Mouse (Mus musculus): ENCODE results near the gene Baz2a. TPM values are rescaled to one million over a fixed set of nuclear protein-coding genes. Genes with fewer than 3 reads are reported as not detected.
"Not testable (repeated sequence)": the region's sequence is repeated elsewhere in the genome, so short reads cannot be mapped to it uniquely, and the experiment has no call there.

The Baz2a gene
- polyA plus RNA-seq, 1 experiment from 2014 or later, result 14.7 TPM

DNA sequence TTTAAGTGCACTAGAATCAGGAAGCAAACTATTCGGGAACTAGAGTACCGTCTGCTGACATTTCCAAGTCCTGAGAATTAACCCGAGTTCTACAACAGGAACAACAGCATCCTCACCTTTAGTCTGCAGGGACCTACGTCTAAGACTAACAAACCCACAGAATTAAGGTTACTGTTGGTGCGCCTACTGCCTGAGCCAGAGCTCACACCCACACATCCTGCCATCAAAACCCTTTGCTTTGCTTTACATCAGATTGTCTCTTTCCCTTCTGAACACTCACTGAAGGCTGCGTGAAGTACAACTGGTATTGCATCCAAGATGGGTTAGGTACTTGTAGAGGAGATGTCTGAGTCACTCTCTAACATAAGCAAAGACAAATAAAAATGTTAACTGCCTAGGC lies 44.0 kb downstream of the Baz2a start:
- peaks cover 87% of the 10 kb centered on the region for H3K36me3 ChIP-seq (replicated peaks)
- no peak for DNase-seq (ENCODE audit: low spot score)
- no peak overlapping the region for H3K4me3 ChIP-seq
- no peaks in the 10 kb centered on the region for H3K4me1 ChIP-seq
- no peaks in the 10 kb centered on the region for H3K27me3 ChIP-seq (replicated peaks; ENCODE audit: low read depth, poor library complexity, severe bottlenecking)
- no peak overlapping the region for H3K27ac ChIP-seq (replicated peaks)
- 89% methylated on average over 6 of the region's 6 CpGs for WGBS
- H3K9me3 ChIP-seq, result no peaks in the 10 kb centered on the region

GRCm38 (mm10) chr10:128140236-128140952 lies 49.0 kb downstream of the Baz2a start:
- H3K4me3 ChIP-seq, result no peak overlapping the region
- WGBS, result 75% methylated on average over 12 of the region's 12 CpGs
- no peaks in the 10 kb centered on the region; the same call in none of the 2 replicates for H3K4me1 ChIP-seq
- no peaks in the 10 kb centered on the region for H3K27me3 ChIP-seq (replicated peaks; ENCODE audit: low read depth, poor library complexity, severe bottlenecking)
- peak; percentile 35 for DNase-seq (ENCODE audit: low spot score)
- no peaks in the 10 kb centered on the region for H3K9me3 ChIP-seq
- H3K36me3 ChIP-seq (replicated peaks), result peaks cover 87% of the 10 kb centered on the region
- H3K27ac ChIP-seq (replicated peaks), result no peak overlapping the region

DNA sequence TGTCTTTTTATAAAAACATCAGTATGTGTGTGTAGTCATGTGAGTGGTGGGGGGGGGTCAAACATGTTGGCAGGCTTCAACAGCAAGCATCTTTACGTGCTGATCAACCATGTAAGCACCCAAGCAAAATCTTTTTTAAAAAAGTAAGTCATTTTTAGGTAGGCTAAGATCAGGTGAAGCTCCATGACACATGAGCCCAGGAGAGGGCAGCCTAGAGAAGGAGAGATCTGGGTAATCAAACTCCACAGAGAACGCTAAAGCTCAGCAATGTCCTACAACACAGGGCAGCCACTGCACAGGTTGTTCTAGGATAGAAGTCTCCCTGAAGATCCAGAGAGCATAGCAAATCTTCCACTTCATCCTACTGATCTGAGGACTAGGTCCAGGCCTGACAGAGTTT lies 50.8 kb downstream of the Baz2a start:
- no peak overlapping the region for H3K27ac ChIP-seq (replicated peaks)
- DNase-seq (ENCODE audit: low spot score), result no peak
- WGBS, result 62% methylated on average over 2 of the region's 2 CpGs
- no peak overlapping the region for H3K4me3 ChIP-seq
- peaks cover 95% of the 10 kb centered on the region for H3K36me3 ChIP-seq (replicated peaks)
- H3K9me3 ChIP-seq, result no peaks in the 10 kb centered on the region
- no peaks in the 10 kb centered on the region; the same call in none of the 2 replicates for H3K4me1 ChIP-seq
- H3K27me3 ChIP-seq (replicated peaks; ENCODE audit: low read depth, poor library complexity, severe bottlenecking), result no peaks in the 10 kb centered on the region

DNA sequence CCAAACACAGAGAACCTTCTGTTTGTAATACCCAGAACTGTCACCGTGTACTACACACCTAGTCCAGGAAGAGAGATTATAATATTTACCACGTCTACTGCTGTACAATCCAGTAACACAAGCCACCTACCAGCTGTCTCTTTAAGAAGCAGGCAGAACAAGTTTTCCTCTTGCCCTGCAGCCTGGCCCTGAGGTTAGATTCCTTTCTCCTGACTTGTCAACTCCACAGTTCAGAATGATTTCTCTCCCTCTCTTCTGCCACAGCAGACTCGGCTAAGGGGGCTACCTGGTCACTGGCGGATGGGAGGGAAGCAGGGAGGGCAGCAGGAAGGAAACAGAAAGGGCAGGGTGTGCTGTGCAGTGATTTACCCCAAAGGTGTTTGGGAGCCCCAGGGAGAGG lies 52.3 kb downstream of the Baz2a start:
- Histone ChIP-seq H3K27ac (replicated peaks) (no peak overlapping the region), H3K4me1 (no peaks in the 10 kb centered on the region; the same call in none of the 2 replicates), H3K27me3 (replicated peaks; ENCODE audit: low read depth, poor library complexity, severe bottlenecking) (no peaks in the 10 kb centered on the region), H3K4me3 (no peak overlapping the region), H3K36me3 (replicated peaks) (peaks cover 92% of the 10 kb centered on the region), H3K9me3 (no peaks in the 10 kb centered on the region)
- 73% methylated on average over 4 of the region's 4 CpGs for WGBS
- DNase-seq (ENCODE audit: low spot score), result no peak

- no peak overlapping the region for H3K4me3 ChIP-seq
- H3K9me3 ChIP-seq, result no peaks in the 10 kb centered on the region
- H3K27ac ChIP-seq (replicated peaks), result no peak overlapping the region; the same call in 1 of the 2 replicates
- DNase-seq (ENCODE audit: low spot score), result no peak
- peaks cover 12% of the 10 kb centered on the region for H3K4me1 ChIP-seq
- no peaks in the 10 kb centered on the region for H3K27me3 ChIP-seq (replicated peaks; ENCODE audit: low read depth, poor library complexity, severe bottlenecking)
- peaks cover 83% of the 10 kb centered on the region for H3K36me3 ChIP-seq (replicated peaks)
- WGBS, result 63% methylated on average over 2 of the region's 2 CpGs
These were observed 53.6 kb downstream of the Baz2a start for GRCm38 (mm10) chr10:128144961-128145360.

- no peaks in the 10 kb centered on the region for H3K27me3 ChIP-seq (replicated peaks; ENCODE audit: low read depth, poor library complexity, severe bottlenecking)
- H3K4me3 ChIP-seq, result no peak overlapping the region
- no peaks in the 10 kb centered on the region for H3K9me3 ChIP-seq
- 91% methylated on average over 5 of the region's 5 CpGs for WGBS
- DNase-seq (ENCODE audit: low spot score), result no peak
- no peak overlapping the region; the same call in 1 of the 2 replicates for H3K27ac ChIP-seq (replicated peaks)
- H3K36me3 ChIP-seq (replicated peaks), result peaks cover 60% of the 10 kb centered on the region
- H3K4me1 ChIP-seq, result peaks cover 13% of the 10 kb centered on the region
These were observed 57.5 kb downstream of the Baz2a start for GRCm38 (mm10) chr10:128148789-128149365.

GRCm38 (mm10) chr10:128149592-128149991 lies 58.2 kb downstream of the Baz2a start:
- Histone ChIP-seq H3K9me3 (no peaks in the 10 kb centered on the region), H3K27ac (replicated peaks) (peak overlapping the region; percentile 58; the same call in 1 of the 2 replicates), H3K36me3 (replicated peaks) (peaks cover 53% of the 10 kb centered on the region), H3K4me1 (peaks cover 13% of the 10 kb centered on the region), H3K4me3 (peak overlapping the region; percentile 39), H3K27me3 (replicated peaks; ENCODE audit: low read depth, poor library complexity, severe bottlenecking) (no peaks in the 10 kb centered on the region)
- 2% methylated on average over 5 of the region's 5 CpGs for WGBS
- DNase-seq (ENCODE audit: low spot score), result peak; percentile 82

DNA sequence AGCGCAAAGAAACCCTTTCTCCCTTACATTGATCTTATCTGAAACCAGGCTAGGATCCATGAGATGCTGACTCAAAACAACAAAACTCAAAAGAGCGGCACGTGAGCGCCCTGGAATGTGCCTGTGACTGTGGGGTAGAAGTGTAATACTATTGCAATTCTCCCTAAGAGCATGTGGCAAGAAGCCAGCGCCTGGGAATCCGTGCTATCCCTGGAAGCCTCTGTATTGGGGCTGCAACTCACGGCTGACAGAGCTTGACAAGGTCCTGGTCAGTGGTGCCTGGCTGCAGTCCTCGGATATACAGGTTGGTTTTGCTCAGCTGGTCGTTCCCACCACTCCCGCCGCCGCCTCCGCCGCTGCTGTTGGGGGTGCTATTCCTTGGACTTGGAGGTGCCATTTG lies 59.6 kb downstream of the Baz2a start:
- Histone ChIP-seq H3K9me3 (no peaks in the 10 kb centered on the region), H3K4me1 (peaks cover 13% of the 10 kb centered on the region), H3K27ac (replicated peaks) (no peak overlapping the region), H3K36me3 (replicated peaks) (peaks cover 39% of the 10 kb centered on the region), H3K27me3 (replicated peaks; ENCODE audit: low read depth, poor library complexity, severe bottlenecking) (no peaks in the 10 kb centered on the region), H3K4me3 (no peak overlapping the region)
- 88% methylated on average over 14 of the region's 14 CpGs for WGBS
- DNase-seq (ENCODE audit: low spot score), result no peak

- WGBS, result 84% methylated on average over 3 of the region's 3 CpGs
- Histone ChIP-seq H3K4me1 (peaks cover 11% of the 10 kb centered on the region), H3K27ac (replicated peaks) (no peak overlapping the region), H3K4me3 (no peak overlapping the region), H3K9me3 (no peaks in the 10 kb centered on the region), H3K27me3 (replicated peaks; ENCODE audit: low read depth, poor library complexity, severe bottlenecking) (no peaks in the 10 kb centered on the region), H3K36me3 (replicated peaks) (peaks cover 19% of the 10 kb centered on the region)
- no peak for DNase-seq (ENCODE audit: low spot score)
These were observed 62.6 kb downstream of the Baz2a start for GRCm38 (mm10) chr10:128153978-128154377.

DNA sequence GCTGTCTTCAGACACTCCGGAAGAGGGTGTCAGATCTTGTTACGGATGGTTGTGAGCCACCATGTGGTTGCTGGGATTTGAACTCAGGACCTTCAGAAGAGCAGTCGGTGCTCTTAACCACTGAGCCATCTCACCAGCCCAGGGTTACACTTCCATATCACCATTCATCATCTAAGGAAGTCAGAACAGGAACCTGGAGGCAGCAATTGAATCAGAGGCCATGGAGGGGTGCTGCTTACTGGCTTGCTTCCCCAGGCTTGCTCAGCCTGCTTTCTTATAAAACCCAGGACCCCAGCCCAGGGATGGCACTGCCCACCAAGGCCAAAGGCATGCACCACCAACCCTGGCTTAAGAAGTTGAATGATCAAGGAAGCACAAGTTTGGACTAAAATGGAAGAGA lies 74.3 kb downstream of the Baz2a start:
- H3K27me3 ChIP-seq (replicated peaks; ENCODE audit: low read depth, poor library complexity, severe bottlenecking); H3K27ac ChIP-seq (replicated peaks); H3K4me1 ChIP-seq; H3K9me3 ChIP-seq; DNase-seq (ENCODE audit: low spot score); H3K4me3 ChIP-seq: not testable (repeated sequence)
- H3K36me3 ChIP-seq (replicated peaks), result peaks cover 36% of the 10 kb centered on the region
- WGBS, result 87% methylated on average over 3 of the region's 3 CpGs

- H3K4me1 ChIP-seq, result 0 out of 2 replicates have a peak, but pooled peaks cover 6% of the 10 kb centered on the region
- H3K36me3 ChIP-seq (replicated peaks), result peaks cover 36% of the 10 kb centered on the region
- DNase-seq (ENCODE audit: low spot score), result no peak
- no peak overlapping the region for H3K27ac ChIP-seq (replicated peaks)
- WGBS, result 58% methylated on average over 6 of the region's 6 CpGs
- H3K27me3 ChIP-seq (replicated peaks; ENCODE audit: low read depth, poor library complexity, severe bottlenecking), result no peaks in the 10 kb centered on the region
- H3K4me3 ChIP-seq, result no peak overlapping the region
- H3K9me3 ChIP-seq, result no peaks in the 10 kb centered on the region
These were observed 75.7 kb downstream of the Baz2a start for GRCm38 (mm10) chr10:128167091-128167490.

- not testable (repeated sequence) for H3K4me3 ChIP-seq; DNase-seq (ENCODE audit: low spot score); H3K27me3 ChIP-seq (replicated peaks; ENCODE audit: low read depth, poor library complexity, severe bottlenecking); H3K27ac ChIP-seq (replicated peaks); H3K9me3 ChIP-seq; H3K36me3 ChIP-seq (replicated peaks)
- 96% methylated on average over 10 of the region's 10 CpGs for WGBS
- H3K4me1 ChIP-seq, result peaks cover 29% of the 10 kb centered on the region
These were observed 80.0 kb downstream of the Baz2a start for GRCm38 (mm10) chr10:128171348-128171747.

DNA sequence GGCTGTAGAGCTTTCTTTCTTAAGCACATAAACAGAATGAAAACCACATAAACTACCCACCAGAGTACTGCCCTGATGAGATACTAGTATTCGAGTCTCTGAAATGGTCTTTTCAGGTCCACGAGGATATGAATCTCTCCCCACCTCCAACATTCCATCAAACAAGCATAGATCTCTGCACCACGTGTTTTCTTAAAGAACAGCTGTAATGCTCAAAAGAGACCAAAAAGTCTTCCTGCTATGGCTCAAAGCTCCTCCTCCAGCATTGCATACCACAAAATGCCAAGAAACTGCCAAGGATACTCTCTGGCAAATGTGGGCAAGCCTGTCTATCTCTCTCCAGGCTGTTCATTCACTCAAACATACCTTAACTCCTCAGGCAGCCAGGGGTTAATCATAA lies 83.9 kb downstream of the Baz2a start:
- no peak for DNase-seq (ENCODE audit: low spot score)
- peak overlapping the region; percentile 74 for H3K4me3 ChIP-seq
- H3K4me1 ChIP-seq, result peaks cover 41% of the 10 kb centered on the region
- H3K27ac ChIP-seq (replicated peaks), result peak overlapping the region; percentile 89
- no peaks in the 10 kb centered on the region for H3K9me3 ChIP-seq
- WGBS, result 25% methylated on average over 3 of the region's 3 CpGs
- 0 out of 2 replicates have a peak, but pooled peaks cover 3% of the 10 kb centered on the region for H3K36me3 ChIP-seq (replicated peaks)
- H3K27me3 ChIP-seq (replicated peaks; ENCODE audit: low read depth, poor library complexity, severe bottlenecking), result no peaks in the 10 kb centered on the region

Data from embryonic facial prominence, embryonic 10.5 days (tissue).